Mouse (Mus musculus): ENCODE data around the gene Fut11. TPM values are rescaled to one million over a fixed set of nuclear protein-coding genes. Genes with fewer than 3 reads are reported as not detected.

Fut11 gene
- polyA plus RNA-seq, 1 experiment from 2014 or later = 13.1 TPM

- 89% methylated on average over 6 of the region's 6 CpGs for WGBS
- no peaks in the 10 kb centered on the region for H3K27me3 ChIP-seq (replicated peaks; ENCODE audit: control insufficient read depth, insufficient read depth, low read length)
- peaks cover 75% of the 10 kb centered on the region for H3K36me3 ChIP-seq (ENCODE audit: control insufficient read depth, insufficient read depth, low read length)
- ATAC-seq (no peak), DNase-seq (ENCODE audit: low spot score) (no peak)
- H3K4me3 ChIP-seq (ENCODE audit: low read depth, low read length) = no peak overlapping the region
- H3K9ac ChIP-seq (ENCODE audit: low read length) = no peak overlapping the region
- H3K9me3 ChIP-seq (replicated peaks; ENCODE audit: control insufficient read depth, low read length) = no peaks in the 10 kb centered on the region
- no peak overlapping the region for H3K27ac ChIP-seq (ENCODE audit: low read depth, low read length)
- H3K4me2 ChIP-seq (ENCODE audit: low read length) = no peak overlapping the region
- H3K4me1 ChIP-seq (ENCODE audit: control insufficient read depth, insufficient read depth, low read length) = peaks cover 10% of the 10 kb centered on the region
Measured at GRCm38 (mm10) chr14:20691772-20692171, 3.0 kb upstream of the Fut11 start.

GRCm38 (mm10) chr14:20693589-20694101, 1.1 kb upstream of the Fut11 start:
- Histone ChIP-seq H3K36me3 (ENCODE audit: control insufficient read depth, insufficient read depth, low read length) (peaks cover 64% of the 10 kb centered on the region), H3K9me3 (replicated peaks; ENCODE audit: control insufficient read depth, low read length) (no peaks in the 10 kb centered on the region), H3K27me3 (replicated peaks; ENCODE audit: control insufficient read depth, insufficient read depth, low read length) (no peaks in the 10 kb centered on the region), H3K4me2 (ENCODE audit: low read length) (no peak overlapping the region), H3K4me1 (ENCODE audit: control insufficient read depth, insufficient read depth, low read length) (peaks cover 23% of the 10 kb centered on the region), H3K4me3 (ENCODE audit: low read depth, low read length) (no peak overlapping the region), H3K27ac (ENCODE audit: low read depth, low read length) (no peak overlapping the region), H3K9ac (ENCODE audit: low read length) (no peak overlapping the region)
- 93% methylated on average over 10 of the region's 10 CpGs for WGBS
- ATAC-seq (no peak), DNase-seq (ENCODE audit: low spot score) (no peak)

GRCm38 (mm10) chr14:20694185-20694883, 434 bp upstream of the Fut11 start:
- peaks cover 60% of the 10 kb centered on the region for H3K36me3 ChIP-seq (ENCODE audit: control insufficient read depth, insufficient read depth, low read length)
- ATAC-seq = peak; percentile 1; the same call in 1 of the 2 replicates
- no peak for DNase-seq (ENCODE audit: low spot score)

GRCm38 (mm10) chr14:20695761-20696520, 1.2 kb downstream of the Fut11 start:
- ATAC-seq (peak; percentile 3; the same call in 1 of the 2 replicates), DNase-seq (ENCODE audit: low spot score) (no peak)
- Histone ChIP-seq H3K4me2 (ENCODE audit: low read length) (peak overlapping the region; percentile 83), H3K4me1 (ENCODE audit: control insufficient read depth, insufficient read depth, low read length) (peaks cover 28% of the 10 kb centered on the region), H3K36me3 (ENCODE audit: control insufficient read depth, insufficient read depth, low read length) (peaks cover 50% of the 10 kb centered on the region), H3K9ac (ENCODE audit: low read length) (peak overlapping the region; percentile 92), H3K27ac (ENCODE audit: low read depth, low read length) (peak overlapping the region; percentile 97), H3K4me3 (ENCODE audit: low read depth, low read length) (peak overlapping the region; percentile 91), H3K27me3 (replicated peaks; ENCODE audit: control insufficient read depth, insufficient read depth, low read length) (no peaks in the 10 kb centered on the region), H3K9me3 (replicated peaks; ENCODE audit: control insufficient read depth, low read length) (no peaks in the 10 kb centered on the region)
- 15% methylated on average over 27 of the region's 27 CpGs for WGBS

More at GRCm38 (mm10) chr14:20694185-20694883, 434 bp upstream of the Fut11 start:
- H3K9me3 ChIP-seq (replicated peaks; ENCODE audit: control insufficient read depth, low read length) = no peaks in the 10 kb centered on the region
- peak overlapping the region; percentile 91 for H3K4me3 ChIP-seq (ENCODE audit: low read depth, low read length)
- peak overlapping the region; percentile 83 for H3K4me2 ChIP-seq (ENCODE audit: low read length)
- peak overlapping the region; percentile 92 for H3K9ac ChIP-seq (ENCODE audit: low read length)
- H3K27ac ChIP-seq (ENCODE audit: low read depth, low read length) = peak overlapping the region; percentile 97
- 46% methylated on average over 13 of the region's 13 CpGs for WGBS
- H3K4me1 ChIP-seq (ENCODE audit: control insufficient read depth, insufficient read depth, low read length) = peaks cover 28% of the 10 kb centered on the region
- no peaks in the 10 kb centered on the region for H3K27me3 ChIP-seq (replicated peaks; ENCODE audit: control insufficient read depth, insufficient read depth, low read length)

- H3K4me2 ChIP-seq (ENCODE audit: low read length) = peak overlapping the region; percentile 83
- peak overlapping the region; percentile 92; the same call in 1 of the 2 replicates for H3K9ac ChIP-seq (ENCODE audit: low read length)
- peak overlapping the region; percentile 91 for H3K4me3 ChIP-seq (ENCODE audit: low read depth, low read length)
- H3K9me3 ChIP-seq (replicated peaks; ENCODE audit: control insufficient read depth, low read length) = no peaks in the 10 kb centered on the region
- DNase-seq (ENCODE audit: low spot score) (peak; percentile 78), ATAC-seq (no peak)
- H3K36me3 ChIP-seq (ENCODE audit: control insufficient read depth, insufficient read depth, low read length) = peaks cover 39% of the 10 kb centered on the region
- 14% methylated on average over 1 of the region's 1 CpGs for WGBS
- no peak overlapping the region for H3K27ac ChIP-seq (ENCODE audit: low read depth, low read length)
- H3K4me1 ChIP-seq (ENCODE audit: control insufficient read depth, insufficient read depth, low read length) = peaks cover 37% of the 10 kb centered on the region
- no peaks in the 10 kb centered on the region for H3K27me3 ChIP-seq (replicated peaks; ENCODE audit: control insufficient read depth, insufficient read depth, low read length)
Measured at GRCm38 (mm10) chr14:20696986-20697385, 2.2 kb downstream of the Fut11 start.

- Histone ChIP-seq H3K4me2 (ENCODE audit: low read length) (no peak overlapping the region; the same call in 1 of the 2 replicates), H3K9me3 (replicated peaks; ENCODE audit: control insufficient read depth, low read length) (no peaks in the 10 kb centered on the region), H3K36me3 (ENCODE audit: control insufficient read depth, insufficient read depth, low read length) (peaks cover 24% of the 10 kb centered on the region), H3K27me3 (replicated peaks; ENCODE audit: control insufficient read depth, insufficient read depth, low read length) (no peaks in the 10 kb centered on the region), H3K27ac (ENCODE audit: low read depth, low read length) (no peak overlapping the region), H3K9ac (ENCODE audit: low read length) (peak overlapping the region; percentile 35), H3K4me1 (ENCODE audit: control insufficient read depth, insufficient read depth, low read length) (peaks cover 37% of the 10 kb centered on the region), H3K4me3 (ENCODE audit: low read depth, low read length) (no peak overlapping the region)
- WGBS = 85% methylated on average over 2 of the region's 2 CpGs
- DNase-seq (ENCODE audit: low spot score) (no peak), ATAC-seq (no peak)
Measured at GRCm38 (mm10) chr14:20698515-20698914, 3.7 kb downstream of the Fut11 start.

GRCm38 (mm10) chr14:20700362-20700761, 5.6 kb downstream of the Fut11 start:
- WGBS = 87% methylated on average over 3 of the region's 3 CpGs
- no peak overlapping the region for H3K4me3 ChIP-seq (ENCODE audit: low read depth, low read length)
- H3K27ac ChIP-seq (ENCODE audit: low read depth, low read length) = no peak overlapping the region
- no peak for ATAC-seq
- no peak overlapping the region for H3K4me2 ChIP-seq (ENCODE audit: low read length)
- H3K27me3 ChIP-seq (replicated peaks; ENCODE audit: control insufficient read depth, insufficient read depth, low read length) = no peaks in the 10 kb centered on the region
- no peak for DNase-seq (ENCODE audit: low spot score)
- H3K9me3 ChIP-seq (replicated peaks; ENCODE audit: control insufficient read depth, low read length) = no peaks in the 10 kb centered on the region
- H3K4me1 ChIP-seq (ENCODE audit: control insufficient read depth, insufficient read depth, low read length) = peaks cover 43% of the 10 kb centered on the region
- peaks cover 29% of the 10 kb centered on the region; the same call in 1 of the 2 replicates for H3K36me3 ChIP-seq (ENCODE audit: control insufficient read depth, insufficient read depth, low read length)
- no peak overlapping the region for H3K9ac ChIP-seq (ENCODE audit: low read length)

- peak overlapping the region; percentile 63; the same call in 1 of the 2 replicates for H3K4me3 ChIP-seq (ENCODE audit: low read depth, low read length)
- peaks cover 32% of the 10 kb centered on the region; the same call in 1 of the 2 replicates for H3K36me3 ChIP-seq (ENCODE audit: control insufficient read depth, insufficient read depth, low read length)
- H3K9me3 ChIP-seq (replicated peaks; ENCODE audit: control insufficient read depth, low read length) = no peaks in the 10 kb centered on the region
- peaks cover 35% of the 10 kb centered on the region for H3K4me1 ChIP-seq (ENCODE audit: control insufficient read depth, insufficient read depth, low read length)
- DNase-seq (ENCODE audit: low spot score) = no peak
- peak overlapping the region; percentile 70 for H3K4me2 ChIP-seq (ENCODE audit: low read length)
- no peaks in the 10 kb centered on the region for H3K27me3 ChIP-seq (replicated peaks; ENCODE audit: control insufficient read depth, insufficient read depth, low read length)
- H3K9ac ChIP-seq (ENCODE audit: low read length) = peak overlapping the region; percentile 79; the same call in 1 of the 2 replicates
- WGBS = 78% methylated on average over 8 of the region's 8 CpGs
- no peak overlapping the region for H3K27ac ChIP-seq (ENCODE audit: low read depth, low read length)
- no peak for ATAC-seq
Measured at GRCm38 (mm10) chr14:20701554-20701953, 6.8 kb downstream of the Fut11 start.
